Mouse (Mus musculus): ENCODE results near the gene Olfr371.

Olfr371 gene

GRCm38 (mm10) chr8:85225688-85226087 lies at the start of gene Olfr371:
Olfr371 (plus strand) TSS chr8:85225988.
- in situ Hi-C loops (cut with MboI; ENCODE audit: low sequenced_read_pairs): no loop called here

- in situ Hi-C loops (cut with MboI; ENCODE audit: low sequenced_read_pairs): no loop called here
Observed at GRCm38 (mm10) chr8:85192346-85192745, 33.4 kb upstream of the Olfr371 start.

- in situ Hi-C loops (cut with MboI; ENCODE audit: low sequenced_read_pairs): no loop called here
Observed at GRCm38 (mm10) chr8:85220220-85220619, 5.6 kb upstream of the Olfr371 start.

- in situ Hi-C loops (cut with MboI; ENCODE audit: low sequenced_read_pairs): no loop called here
Observed at GRCm38 (mm10) chr8:85220992-85221391, 4.8 kb upstream of the Olfr371 start.

- in situ Hi-C loops (cut with MboI; ENCODE audit: low sequenced_read_pairs): no loop called here
Observed at GRCm38 (mm10) chr8:85227297-85227696, 1.5 kb downstream of the Olfr371 start.

Measured in CH12F3 (cell line).